Mouse (Mus musculus): ENCODE data around the gene Nrgn. TPM values are rescaled to one million over a fixed set of nuclear protein-coding genes. Genes with fewer than 3 reads are reported as not detected.
A peak's percentile ranks its signal among the peaks of the same experiment; 100 is the strongest.

Gene Nrgn
- total RNA-seq (2017): 6.3 to 35.0 TPM (median 6.9 TPM) in 3 replicates

- ATAC-seq (replicated peaks; ENCODE audit: insufficient number of reproducible peaks, low FRiP score, low TSS enrichment, poor library complexity, severe bottlenecking): no peak
Measured at GRCm38 (mm10) chr9:37552536-37553293, at the start of gene Nrgn. Gene Nrgn, minus strand, starts transcription at chr9:37552904.

GRCm38 (mm10) chr9:37600538-37601205 lies 48.0 kb upstream of the Nrgn start:
- no peak for ATAC-seq (replicated peaks; ENCODE audit: insufficient number of reproducible peaks, low FRiP score, low TSS enrichment, poor library complexity, severe bottlenecking)

DNA sequence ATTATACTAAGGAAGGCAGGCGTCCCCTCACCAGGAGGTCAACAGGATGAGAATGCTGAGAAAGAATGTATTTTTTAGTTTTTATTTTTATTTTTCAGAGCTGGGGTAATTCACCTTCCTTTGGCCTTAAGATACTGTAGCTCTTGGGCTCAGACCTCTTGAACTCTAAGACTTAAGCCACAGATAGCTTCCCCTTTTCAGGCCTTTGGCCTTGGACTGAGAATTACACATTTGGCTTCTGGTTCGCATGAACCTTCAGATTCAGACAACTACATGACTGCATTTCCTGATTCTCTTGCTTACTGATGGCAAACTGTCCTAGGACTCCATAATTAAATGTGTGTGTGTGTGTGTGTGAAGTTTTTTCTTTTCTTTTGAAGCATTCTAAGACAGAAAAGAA lies 45.9 kb upstream of the Nrgn start:
- no peak for ATAC-seq (replicated peaks; ENCODE audit: insufficient number of reproducible peaks, low FRiP score, low TSS enrichment, poor library complexity, severe bottlenecking)

GRCm38 (mm10) chr9:37595570-37595969 lies 42.9 kb upstream of the Nrgn start:
- no peak for ATAC-seq (replicated peaks; ENCODE audit: insufficient number of reproducible peaks, low FRiP score, low TSS enrichment, poor library complexity, severe bottlenecking)

DNA sequence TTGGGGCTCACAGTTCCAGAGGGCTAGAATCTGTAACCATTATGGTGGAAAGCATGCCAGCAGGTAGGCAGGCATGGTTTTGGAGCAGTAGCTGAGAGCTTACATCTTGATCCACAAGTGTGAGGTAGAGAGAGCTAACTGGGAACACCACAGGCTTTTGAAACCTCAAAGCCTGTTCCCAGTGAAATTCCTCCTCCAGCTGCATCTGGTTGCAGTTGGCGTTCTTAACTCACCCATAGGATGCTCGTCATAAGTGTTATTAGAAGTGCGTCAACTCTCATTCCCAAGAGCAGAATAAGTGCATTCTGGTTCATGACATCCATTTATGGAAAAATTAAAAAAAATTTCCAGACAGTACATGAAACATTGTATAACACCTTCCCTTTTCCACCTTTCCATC lies 41.0 kb upstream of the Nrgn start:
- ATAC-seq (replicated peaks; ENCODE audit: insufficient number of reproducible peaks, low FRiP score, low TSS enrichment, poor library complexity, severe bottlenecking): no peak

- ATAC-seq (replicated peaks; ENCODE audit: insufficient number of reproducible peaks, low FRiP score, low TSS enrichment, poor library complexity, severe bottlenecking): no peak
Measured at GRCm38 (mm10) chr9:37592633-37593032, 39.9 kb upstream of the Nrgn start.

DNA sequence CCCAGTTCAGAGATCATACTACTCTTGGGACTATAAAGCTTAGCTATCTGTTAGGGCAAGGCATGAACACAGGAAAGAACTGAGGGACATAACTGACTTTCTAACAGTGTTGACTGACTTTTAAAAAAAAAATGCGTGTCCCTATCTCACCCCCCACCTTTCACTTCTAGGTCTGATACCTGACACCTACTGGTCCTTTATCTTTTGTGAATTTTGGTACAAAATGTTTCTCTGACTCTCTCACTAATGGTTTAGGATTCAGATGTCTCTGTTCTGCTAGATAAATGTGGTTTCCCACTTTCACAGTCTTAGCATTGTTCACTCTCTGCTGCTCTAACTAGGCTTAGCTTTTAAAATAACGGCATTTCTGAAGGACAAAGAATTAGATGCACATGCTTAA lies 39.3 kb upstream of the Nrgn start:
- no peak for ATAC-seq (replicated peaks; ENCODE audit: insufficient number of reproducible peaks, low FRiP score, low TSS enrichment, poor library complexity, severe bottlenecking)

DNA sequence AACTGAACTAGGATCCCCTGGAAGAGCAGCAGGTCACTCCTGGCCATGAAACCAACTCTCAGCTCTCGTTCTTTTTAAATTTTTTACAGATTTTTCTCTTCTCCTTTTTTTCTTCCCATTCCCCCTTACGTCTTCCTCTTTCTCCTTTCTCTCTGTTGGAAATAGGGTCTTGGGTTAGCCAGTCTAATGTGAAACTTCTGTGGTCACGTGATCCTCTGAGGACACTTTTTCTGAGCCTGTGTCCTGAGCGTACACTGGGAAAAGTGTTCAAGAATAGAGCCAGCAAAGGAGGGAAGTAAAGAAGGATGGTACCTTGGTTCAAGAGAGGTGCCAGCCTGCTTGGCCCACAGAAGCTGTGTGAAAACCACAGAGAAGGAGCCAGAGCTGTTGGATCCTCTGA lies 37.7 kb upstream of the Nrgn start:
- ATAC-seq (replicated peaks; ENCODE audit: insufficient number of reproducible peaks, low FRiP score, low TSS enrichment, poor library complexity, severe bottlenecking): no peak

DNA sequence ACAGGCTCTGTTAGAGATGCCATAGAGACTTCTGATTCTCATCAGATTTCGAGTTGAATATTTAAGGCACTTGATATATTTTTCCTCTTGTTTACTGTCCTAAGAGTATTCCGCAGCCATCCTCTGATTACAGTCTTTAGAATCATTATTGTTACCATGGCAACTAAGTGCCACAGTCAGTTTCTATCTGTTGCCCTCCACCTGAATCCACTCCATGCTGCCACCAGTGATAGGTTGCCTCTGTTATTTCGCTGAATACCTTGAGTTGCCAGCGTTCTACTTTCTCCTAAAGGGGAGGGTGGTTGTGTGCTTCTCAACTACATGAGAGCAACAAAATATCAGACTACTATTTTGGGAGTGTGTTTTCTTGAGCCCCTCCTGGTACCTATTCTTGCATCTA lies 34.0 kb upstream of the Nrgn start:
- no peak for ATAC-seq (replicated peaks; ENCODE audit: insufficient number of reproducible peaks, low FRiP score, low TSS enrichment, poor library complexity, severe bottlenecking)

DNA sequence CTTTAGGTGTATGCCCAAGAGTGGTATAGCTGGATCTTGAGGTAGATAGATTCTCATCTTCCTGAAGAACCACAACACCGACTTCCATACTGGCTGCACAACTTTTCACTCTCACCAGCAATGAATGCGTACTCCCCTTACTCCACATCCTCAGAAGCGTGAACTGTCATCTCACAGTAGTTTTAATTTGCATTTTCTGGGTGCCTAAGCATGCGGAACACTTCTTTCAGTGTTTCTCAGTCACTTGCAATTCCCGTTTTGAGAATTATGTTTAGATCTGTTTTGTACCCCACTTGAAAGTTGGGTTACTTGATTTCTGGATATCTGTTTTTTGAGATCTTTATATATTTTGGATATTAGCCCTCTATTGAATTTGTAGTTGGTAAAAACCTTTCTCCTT lies 30.9 kb upstream of the Nrgn start:
- ATAC-seq (replicated peaks; ENCODE audit: insufficient number of reproducible peaks, low FRiP score, low TSS enrichment, poor library complexity, severe bottlenecking): no peak

- peak; percentile 61; the same call in 1 of the 2 replicates for ATAC-seq (replicated peaks; ENCODE audit: insufficient number of reproducible peaks, low FRiP score, low TSS enrichment, poor library complexity, severe bottlenecking)
Measured at GRCm38 (mm10) chr9:37576436-37576930, 23.8 kb upstream of the Nrgn start.

DNA sequence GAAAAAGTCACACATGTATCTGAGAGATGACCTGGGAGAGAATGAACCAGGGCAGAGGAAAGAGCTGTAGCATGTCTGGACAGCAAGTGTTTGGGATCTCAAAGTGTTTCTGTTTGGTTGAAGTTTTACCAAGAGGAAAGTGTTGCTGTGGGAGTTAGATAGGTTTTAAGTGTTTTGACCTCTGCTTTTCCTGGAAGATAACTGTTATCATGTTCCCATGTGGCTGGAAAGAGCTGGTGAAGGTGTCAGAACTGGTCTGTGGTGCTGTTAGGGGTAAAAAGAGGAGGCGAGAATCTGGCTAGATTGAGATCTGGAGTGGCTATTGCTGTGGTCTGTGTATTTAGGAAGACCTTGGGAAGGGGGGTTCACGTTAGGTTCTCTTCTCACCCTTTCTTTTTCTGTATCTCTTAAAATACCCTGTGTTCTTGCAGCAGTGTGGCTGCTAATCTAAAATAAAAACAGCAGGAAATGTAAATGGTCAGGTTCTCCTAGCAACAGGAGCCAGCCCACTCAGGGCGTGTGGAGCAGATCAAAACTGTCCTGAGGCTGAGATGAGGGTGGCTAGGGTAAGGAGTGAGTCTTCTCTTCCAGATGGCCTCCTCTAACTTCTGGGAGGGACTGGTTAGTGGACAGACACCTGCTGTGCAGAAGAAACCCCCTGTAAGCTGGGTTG lies 19.6 kb upstream of the Nrgn start:
- ATAC-seq (replicated peaks; ENCODE audit: insufficient number of reproducible peaks, low FRiP score, low TSS enrichment, poor library complexity, severe bottlenecking): no peak

GRCm38 (mm10) chr9:37569231-37569835 lies 16.6 kb upstream of the Nrgn start:
- no peak for ATAC-seq (replicated peaks; ENCODE audit: insufficient number of reproducible peaks, low FRiP score, low TSS enrichment, poor library complexity, severe bottlenecking)

DNA sequence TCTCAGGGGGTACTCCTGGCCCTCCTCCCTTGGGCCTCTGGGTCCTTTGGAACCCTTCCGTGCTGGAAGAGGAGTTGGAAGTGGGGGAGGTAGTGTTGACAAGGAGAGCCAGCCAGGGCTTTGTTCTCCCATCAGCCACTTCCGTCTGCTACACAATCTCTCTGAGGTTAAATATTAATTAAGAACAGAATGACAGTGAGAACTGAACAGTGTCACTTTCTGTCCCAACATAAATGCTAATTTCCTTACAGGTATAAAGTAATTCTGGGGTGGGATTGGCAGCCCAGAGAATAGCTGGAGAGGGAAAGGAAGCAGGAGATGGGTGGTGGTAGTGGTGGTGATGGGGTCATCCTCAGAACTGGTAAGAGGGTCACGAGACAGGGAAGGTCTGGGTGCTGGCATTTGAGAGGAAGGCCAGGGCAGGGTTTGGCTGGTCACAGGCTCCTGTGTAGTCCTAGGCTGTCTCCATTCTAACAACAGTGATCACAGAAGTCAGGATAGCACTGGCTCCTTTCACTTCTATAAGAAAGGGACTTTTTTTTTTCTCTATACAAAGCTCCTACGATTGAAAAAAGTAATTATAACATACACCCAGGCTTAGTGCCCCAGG lies 16.0 kb upstream of the Nrgn start:
- no peak for ATAC-seq (replicated peaks; ENCODE audit: insufficient number of reproducible peaks, low FRiP score, low TSS enrichment, poor library complexity, severe bottlenecking)

DNA sequence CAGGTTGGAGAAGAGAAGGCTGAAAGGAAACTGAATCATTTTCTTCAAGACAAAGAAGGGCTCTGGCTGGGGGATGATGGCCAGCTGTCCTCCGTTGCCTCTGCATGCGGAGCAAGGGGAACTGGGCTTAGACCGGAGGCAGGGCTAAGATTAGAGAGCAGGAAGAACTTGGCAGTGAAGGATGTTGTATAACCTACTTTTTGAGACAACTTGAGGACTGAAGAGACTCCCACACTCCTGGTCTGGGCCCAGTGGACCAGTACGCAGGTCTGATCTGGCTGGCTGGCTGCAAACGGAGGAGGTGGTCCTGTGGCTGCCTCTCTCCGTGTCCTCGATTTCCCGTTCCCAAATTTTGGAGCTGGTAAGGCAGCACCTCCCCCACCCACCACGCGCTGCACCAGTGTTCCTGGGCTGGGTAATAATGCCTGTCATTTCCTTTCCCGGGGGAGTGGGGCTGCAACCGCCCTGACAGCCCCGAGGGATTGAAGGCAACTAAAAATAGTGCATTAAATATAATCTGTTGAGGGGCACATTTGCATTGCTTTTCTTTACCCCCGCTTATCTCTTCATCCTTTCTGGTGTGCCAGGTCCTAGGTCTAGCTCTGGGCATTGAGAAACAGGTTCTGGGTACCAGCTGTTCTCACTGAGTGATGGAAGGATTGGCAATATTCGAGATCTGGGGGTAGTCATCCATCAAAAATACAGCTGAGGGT lies 15.3 kb upstream of the Nrgn start:
- no peak for ATAC-seq (replicated peaks; ENCODE audit: insufficient number of reproducible peaks, low FRiP score, low TSS enrichment, poor library complexity, severe bottlenecking)

GRCm38 (mm10) chr9:37567454-37567853 lies 14.8 kb upstream of the Nrgn start:
- no peak for ATAC-seq (replicated peaks; ENCODE audit: insufficient number of reproducible peaks, low FRiP score, low TSS enrichment, poor library complexity, severe bottlenecking)

DNA sequence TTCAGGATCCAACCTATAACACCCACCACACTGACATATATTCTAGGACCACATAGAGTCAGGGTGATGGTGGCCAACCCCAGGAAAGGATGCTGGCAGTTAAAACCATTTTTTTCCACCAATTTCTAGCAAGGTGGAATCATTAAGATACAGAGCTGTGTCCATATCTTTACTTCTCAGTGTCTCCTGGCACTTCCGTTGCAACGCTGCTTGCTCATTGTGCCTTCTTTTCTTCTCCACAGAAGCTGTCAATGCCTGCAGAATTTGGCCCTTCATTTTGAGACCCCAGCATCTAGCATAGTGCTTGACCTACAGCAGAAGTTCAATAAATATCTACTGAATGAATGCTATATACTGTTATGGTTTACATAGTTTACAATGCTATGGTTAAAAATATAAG lies 14.3 kb upstream of the Nrgn start:
- ATAC-seq (replicated peaks; ENCODE audit: insufficient number of reproducible peaks, low FRiP score, low TSS enrichment, poor library complexity, severe bottlenecking): no peak

DNA sequence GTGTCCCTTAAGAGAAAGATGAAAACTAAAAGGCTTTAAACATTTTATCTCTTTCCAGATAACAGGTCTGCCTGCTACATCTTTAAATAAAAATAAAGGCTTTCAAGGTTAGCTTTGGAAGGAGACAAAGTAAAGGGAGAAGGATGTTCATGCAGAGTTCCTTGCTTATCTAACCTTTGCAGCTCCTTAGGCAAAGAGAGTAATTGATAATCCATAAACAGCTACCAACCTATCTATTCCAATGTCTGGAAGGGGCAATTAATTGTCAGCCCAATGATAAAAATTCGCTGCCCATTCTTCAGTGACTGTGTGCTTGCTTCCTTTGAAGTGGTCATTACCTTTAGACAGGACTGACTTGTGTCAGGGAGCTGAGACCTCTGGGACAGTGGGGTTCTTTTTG lies 11.1 kb upstream of the Nrgn start:
- no peak for ATAC-seq (replicated peaks; ENCODE audit: insufficient number of reproducible peaks, low FRiP score, low TSS enrichment, poor library complexity, severe bottlenecking)
